Mouse (Mus musculus) neural tube, embryonic 13.5 days (tissue): ENCODE data around the gene Aadac. TPM values are rescaled to one million over a fixed set of nuclear protein-coding genes. Genes with fewer than 3 reads are reported as not detected.

ENCODE experiments used
- ATAC-seq: fragments of 200-750 bp; cut with Nextera tagmentation; 2 replicates; pipeline ENCODE4 v1.8.0; 2017; ENCODE audit warnings: low read depth, mild to moderate bottlenecking, moderate TSS enrichment, moderate library complexity
- H3K27ac ChIP-seq: fragments of 300-500 bp; sonication (generic); replicated peaks from 2 replicates; pipeline ENCODE4 v1.5.1; 2015; ENCODE audit warnings: moderate library complexity, mild to moderate bottlenecking, inconsistent platforms
- H3K27me3 ChIP-seq: fragments of 300-500 bp; sonication (generic); 2 replicates; pipeline ENCODE4 v1.6.1; 2015; ENCODE audit warnings: mild to moderate bottlenecking, inconsistent platforms
- H3K36me3 ChIP-seq: fragments of 300-500 bp; sonication (generic); 2 replicates; pipeline ENCODE4 v1.6.1; 2015; ENCODE audit warnings: mild to moderate bottlenecking, inconsistent platforms
- H3K4me1 ChIP-seq: fragments of 300-500 bp; sonication (generic); replicated peaks from 2 replicates; pipeline ENCODE4 v1.6.1; 2015; ENCODE audit warnings: inconsistent platforms
- H3K4me2 ChIP-seq: fragments of 300-500 bp; sonication (generic); 2 replicates; pipeline ENCODE4 v1.6.1; 2015; ENCODE audit warnings: inconsistent platforms, mild to moderate bottlenecking, moderate library complexity
- H3K4me3 ChIP-seq: fragments of 300-500 bp; sonication (generic); 2 replicates; pipeline ENCODE4 v1.5.1; 2015; ENCODE audit warnings: mild to moderate bottlenecking, inconsistent platforms
- H3K9ac ChIP-seq: fragments of 300-500 bp; sonication (generic); 2 replicates; pipeline ENCODE4 v1.6.1; 2015; ENCODE audit warnings: moderate library complexity, mild to moderate bottlenecking, inconsistent platforms
- H3K9me3 ChIP-seq: fragments of 300-500 bp; sonication (generic); 2 replicates; pipeline ENCODE4 v1.6.1; 2016; ENCODE audit warnings: inconsistent platforms
- WGBS: fragments of 180-500 bp; shearing (Covaris S2); methylation state at CpG from one replicate; pipeline ENCODE4 v1.1.7; 2015; 5-methylcytosine and 5-hydroxymethylcytosine counted together
- polyA plus RNA-seq: library from polyadenylated mRNA; unstranded; fragments of >200 nt; fragmentation: Nextera tagmentation; extraction: Ambion mirVana; gene quantifications from 2 replicates; pipeline ENCODE4 v1.2.1, GENCODE M21; 2015

The Aadac gene
- polyA plus RNA-seq, result not detected in 2 replicates

- no peak within 1 kb of the TSS for H3K27ac ChIP-seq
- H3K4me2 ChIP-seq, result no peak within 1 kb of the TSS
- H3K4me1 ChIP-seq, result no peaks in the 10 kb centered on the region
- no peak for ATAC-seq
- H3K36me3 ChIP-seq, result no peaks in the 10 kb centered on the region
- 86% methylated on average over 1 of the region's 1 CpGs for WGBS
- H3K9me3 ChIP-seq, result no peaks in the 10 kb centered on the region
- H3K4me3 ChIP-seq, result no peak within 1 kb of the TSS
- no peaks in the 10 kb centered on the region for H3K27me3 ChIP-seq
- no peak within 1 kb of the TSS for H3K9ac ChIP-seq
These were observed at the start of gene Aadac for GRCm38 (mm10) chr3:60025417-60025816. Gene Aadac, plus strand, starts transcription at chr3:60025717.

DNA sequence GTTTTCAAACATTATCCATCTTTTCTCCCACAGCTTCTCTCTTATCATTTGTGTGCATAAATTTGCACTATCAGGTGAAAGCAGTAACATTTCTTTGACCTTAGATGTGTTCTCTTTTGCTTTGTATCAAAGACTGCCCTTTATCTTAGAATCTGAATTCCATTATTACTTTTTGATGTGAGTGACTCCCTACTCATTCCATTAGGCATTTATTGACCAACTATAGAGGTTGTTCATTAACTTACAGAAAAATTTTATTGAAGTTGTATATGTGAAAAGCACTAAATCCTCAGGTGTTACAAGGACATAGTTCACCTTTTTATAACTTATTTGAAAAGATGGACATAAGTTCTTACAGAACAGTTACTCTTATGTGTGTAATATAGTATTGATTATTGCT is 21.9 kb upstream of the Aadac start:
- H3K9me3 ChIP-seq, result no peaks in the 10 kb centered on the region
- no peaks in the 10 kb centered on the region for H3K36me3 ChIP-seq
- H3K4me2 ChIP-seq, result no peak overlapping the region
- H3K27ac ChIP-seq, result no peak overlapping the region
- no peaks in the 10 kb centered on the region for H3K4me1 ChIP-seq
- no peaks in the 10 kb centered on the region for H3K27me3 ChIP-seq
- no peak overlapping the region for H3K4me3 ChIP-seq
- no peak for ATAC-seq
- no peak overlapping the region for H3K9ac ChIP-seq

DNA sequence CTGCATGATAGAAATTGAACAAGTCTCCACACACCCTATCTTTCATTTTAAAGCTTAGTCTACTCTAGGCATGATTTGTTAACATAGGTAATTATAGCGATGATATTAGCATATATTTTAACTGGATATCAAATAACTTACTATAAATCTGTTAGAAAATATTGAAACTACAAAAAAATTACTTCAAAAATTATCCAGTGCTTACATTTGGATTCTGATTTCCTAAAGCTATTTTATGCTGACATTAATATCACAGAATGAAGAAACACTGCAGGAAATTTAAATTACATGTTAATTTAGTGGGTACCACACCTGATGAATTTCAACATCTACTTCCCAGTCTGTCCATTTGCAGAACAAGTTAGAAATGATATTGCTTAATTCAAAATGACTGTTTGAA is 19.1 kb upstream of the Aadac start, which contains the start of gene Aadacl2:
Aadacl2 (plus strand) TSS at position 301 of the 400 bp plus-strand sequence.
- no peak for ATAC-seq
- H3K9me3 ChIP-seq, result no peaks in the 10 kb centered on the region
- H3K27me3 ChIP-seq, result no peaks in the 10 kb centered on the region
- H3K9ac ChIP-seq, result no peak within 1 kb of the TSS
- H3K36me3 ChIP-seq, result no peaks in the 10 kb centered on the region
- no peak within 1 kb of the TSS for H3K4me3 ChIP-seq
- 86% methylated on average over 1 of the region's 1 CpGs for WGBS
- no peaks in the 10 kb centered on the region for H3K4me1 ChIP-seq
- no peak within 1 kb of the TSS for H3K27ac ChIP-seq
- no peak within 1 kb of the TSS for H3K4me2 ChIP-seq

DNA sequence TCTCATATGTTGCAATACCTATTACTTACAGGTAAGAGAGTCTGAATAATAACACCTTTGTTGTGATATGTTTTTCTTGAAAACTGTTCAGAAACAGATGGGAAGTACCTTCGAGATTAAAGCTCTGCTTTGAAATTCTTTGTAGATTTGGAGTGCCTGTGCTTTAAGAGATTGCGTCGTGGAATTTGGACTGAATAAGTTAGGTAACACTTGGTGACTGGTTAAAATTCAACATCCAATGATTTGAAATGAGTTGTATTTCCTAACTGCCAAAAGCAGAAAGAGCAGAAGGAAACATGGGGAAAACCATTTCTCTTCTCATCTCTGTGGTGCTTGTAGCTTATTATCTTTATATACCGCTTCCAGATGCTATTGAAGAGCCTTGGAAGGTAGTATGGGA is 6.0 kb downstream of the Aadac start:
- no peak for ATAC-seq
- Histone ChIP-seq H3K4me3 (no peak overlapping the region), H3K27ac (no peak overlapping the region), H3K4me2 (no peak overlapping the region), H3K36me3 (no peaks in the 10 kb centered on the region), H3K9ac (no peak overlapping the region), H3K4me1 (no peaks in the 10 kb centered on the region), H3K27me3 (no peaks in the 10 kb centered on the region), H3K9me3 (no peaks in the 10 kb centered on the region)
- 90% methylated on average over 4 of the region's 4 CpGs for WGBS

DNA sequence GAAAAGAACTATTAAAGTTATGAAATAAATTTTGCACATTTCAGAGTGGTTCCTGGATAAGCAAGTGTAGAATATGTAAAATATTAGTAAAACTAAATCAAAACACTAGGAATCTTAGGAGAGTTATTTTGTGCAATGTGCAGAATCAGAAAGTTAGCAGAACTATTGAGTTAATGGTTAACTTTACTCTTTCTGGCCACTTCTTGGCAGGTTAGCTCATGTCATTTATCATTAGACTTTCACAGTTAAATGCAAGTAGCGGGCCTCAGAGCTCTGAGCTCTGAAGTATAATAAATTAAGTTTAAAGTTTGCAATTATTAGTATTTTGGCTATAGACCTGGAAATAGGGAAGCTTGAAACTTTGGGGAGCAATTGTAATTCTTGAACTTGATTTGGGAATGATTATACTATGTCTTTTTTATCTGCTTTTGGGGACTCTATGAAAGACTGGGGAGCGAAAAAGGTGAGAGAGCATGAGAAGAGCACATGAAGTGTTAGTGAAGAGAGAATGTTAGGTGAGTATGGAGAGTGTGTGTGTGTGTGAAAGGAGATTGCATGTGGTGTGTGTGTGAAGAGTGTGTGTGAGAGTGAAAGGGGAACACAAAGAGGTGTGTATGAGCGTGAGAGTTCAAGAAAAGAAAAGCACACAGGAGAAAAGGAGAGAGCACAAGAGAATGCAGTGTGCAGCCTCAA is 20.9 kb downstream of the Aadac start:
- H3K9me3 ChIP-seq, result no peaks in the 10 kb centered on the region
- no peaks in the 10 kb centered on the region for H3K27me3 ChIP-seq
- no peak overlapping the region for H3K4me2 ChIP-seq
- no peak for ATAC-seq
- H3K4me3 ChIP-seq, result no peak overlapping the region
- WGBS, result 69% methylated on average over 3 of the region's 3 CpGs
- no peaks in the 10 kb centered on the region for H3K4me1 ChIP-seq
- no peaks in the 10 kb centered on the region for H3K36me3 ChIP-seq
- H3K9ac ChIP-seq, result no peak overlapping the region
- H3K27ac ChIP-seq, result no peak overlapping the region

DNA sequence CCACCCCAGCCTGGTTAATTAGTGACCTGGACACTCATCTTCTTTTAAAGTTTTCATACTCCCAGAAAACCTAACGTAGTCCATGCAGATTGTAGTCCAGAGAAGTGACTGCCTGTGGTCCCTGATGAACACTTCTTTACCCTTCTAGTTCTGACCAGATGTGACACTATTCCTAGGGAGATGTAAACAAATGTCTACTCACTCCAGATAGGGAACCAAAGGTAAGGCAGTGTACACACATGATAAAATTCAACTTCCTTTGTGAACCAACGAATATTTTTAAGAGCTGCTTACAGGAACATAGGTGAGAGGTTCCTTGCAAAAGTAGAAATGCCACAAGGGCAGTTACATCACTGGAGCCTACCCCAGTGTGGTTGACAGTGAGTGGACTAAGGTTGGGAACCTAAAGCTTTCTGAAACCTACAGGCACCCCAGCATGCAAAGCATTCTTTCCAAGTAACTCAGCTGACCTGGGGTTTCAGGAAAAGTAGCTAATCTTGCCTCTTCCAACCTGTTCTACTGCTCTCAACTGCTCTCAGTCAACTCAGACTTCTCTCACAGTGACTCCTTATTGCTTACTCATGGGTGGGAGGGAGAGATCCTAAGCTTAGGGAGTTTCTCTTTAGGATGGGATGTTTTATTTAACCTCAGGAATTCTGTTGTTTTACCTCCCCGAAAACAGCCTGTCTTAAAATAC is 27.9 kb downstream of the Aadac start:
- ATAC-seq, result no peak
- H3K4me1 ChIP-seq, result no peaks in the 10 kb centered on the region
- no peak overlapping the region for H3K9ac ChIP-seq
- H3K4me3 ChIP-seq, result no peak overlapping the region
- no peak overlapping the region for H3K27ac ChIP-seq
- H3K9me3 ChIP-seq, result no peaks in the 10 kb centered on the region
- WGBS, result 82% methylated on average over 3 of the region's 3 CpGs
- no peak overlapping the region for H3K4me2 ChIP-seq
- no peaks in the 10 kb centered on the region for H3K36me3 ChIP-seq
- H3K27me3 ChIP-seq, result no peaks in the 10 kb centered on the region

DNA sequence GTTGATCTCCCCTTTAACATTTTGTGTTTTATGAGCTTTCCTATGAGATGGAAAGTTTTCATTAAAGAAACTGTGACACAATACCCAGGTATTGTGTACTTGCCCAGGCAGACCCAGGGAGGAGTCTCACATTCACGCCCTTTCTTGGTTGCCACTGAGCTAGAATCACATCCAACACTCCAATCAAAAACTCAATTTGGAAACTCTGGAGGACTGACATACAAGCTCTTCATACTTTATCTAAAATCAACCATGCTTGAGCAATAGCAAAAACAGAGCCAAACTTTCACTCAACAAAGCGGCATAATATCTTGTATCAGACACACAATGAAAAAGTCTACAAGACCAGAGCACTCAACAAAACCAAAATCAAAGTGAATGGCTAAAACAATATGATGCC is 28.4 kb downstream of the Aadac start:
- no peaks in the 10 kb centered on the region for H3K36me3 ChIP-seq
- H3K4me1 ChIP-seq, result no peaks in the 10 kb centered on the region
- no peak overlapping the region for H3K4me3 ChIP-seq
- H3K4me2 ChIP-seq, result no peak overlapping the region
- H3K9me3 ChIP-seq, result no peaks in the 10 kb centered on the region
- H3K9ac ChIP-seq, result no peak overlapping the region
- no peaks in the 10 kb centered on the region for H3K27me3 ChIP-seq
- 88% methylated on average over 2 of the region's 2 CpGs for WGBS
- ATAC-seq, result no peak
- no peak overlapping the region for H3K27ac ChIP-seq

- no peaks in the 10 kb centered on the region for H3K4me1 ChIP-seq
- H3K9ac ChIP-seq, result no peak overlapping the region
- H3K4me3 ChIP-seq, result no peak overlapping the region
- ATAC-seq, result no peak
- 32% methylated on average over 3 of the region's 3 CpGs for WGBS
- no peaks in the 10 kb centered on the region for H3K36me3 ChIP-seq
- no peaks in the 10 kb centered on the region for H3K9me3 ChIP-seq
- H3K4me2 ChIP-seq, result no peak overlapping the region
- H3K27ac ChIP-seq, result no peak overlapping the region
- no peaks in the 10 kb centered on the region for H3K27me3 ChIP-seq
These were observed 30.9 kb downstream of the Aadac start for GRCm38 (mm10) chr3:60056451-60056850.

DNA sequence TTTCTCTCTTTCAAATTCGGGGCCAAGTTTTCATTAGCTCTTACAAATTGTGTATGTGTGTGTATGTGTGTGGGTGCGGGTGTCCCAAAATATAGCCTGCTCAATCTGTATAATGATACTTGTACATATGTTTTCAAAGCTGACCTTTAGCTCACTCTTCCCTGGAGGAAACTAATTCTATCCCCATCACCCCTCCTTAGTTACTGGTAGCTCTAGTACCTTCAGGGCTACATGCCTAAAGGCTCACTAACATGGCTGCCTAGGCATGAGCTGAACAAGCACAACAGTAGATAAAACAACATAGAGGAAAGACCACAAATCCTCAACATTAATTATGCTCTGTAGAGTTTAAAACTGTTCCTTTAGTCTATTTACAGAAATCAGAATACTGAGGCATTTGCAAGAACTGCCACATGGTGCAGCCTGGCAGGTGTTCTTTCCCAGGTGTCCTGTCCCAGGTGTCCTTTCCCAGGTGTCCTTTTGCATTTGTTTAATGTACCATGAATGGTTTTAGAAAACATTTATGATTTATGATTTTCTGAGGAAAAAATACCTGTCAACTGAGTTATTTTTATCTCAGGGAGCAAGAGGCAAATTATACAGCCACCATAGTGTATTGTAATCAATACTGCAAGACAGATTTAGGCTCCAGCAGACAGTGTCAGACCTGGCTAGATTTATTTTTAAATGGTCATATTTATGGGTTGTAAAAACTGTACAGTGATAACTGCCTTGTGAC is 31.7 kb downstream of the Aadac start:
- H3K4me3 ChIP-seq, result no peak overlapping the region
- WGBS, result 88% methylated on average over 2 of the region's 2 CpGs
- no peak for ATAC-seq

GRCm38 (mm10) chr3:60057809-60058082 is 32.2 kb downstream of the Aadac start:
- Histone ChIP-seq H3K4me1 (no peaks in the 10 kb centered on the region), H3K36me3 (no peaks in the 10 kb centered on the region), H3K9me3 (no peaks in the 10 kb centered on the region), H3K27me3 (no peaks in the 10 kb centered on the region), H3K9ac (no peak overlapping the region), H3K4me2 (no peak overlapping the region), H3K4me3 (no peak overlapping the region), H3K27ac (no peak overlapping the region)
- ATAC-seq, result no peak
- 70% methylated on average over 1 of the region's 1 CpGs for WGBS

More for the DNA sequence above, 31.7 kb downstream of the Aadac start:
- no peaks in the 10 kb centered on the region for H3K36me3 ChIP-seq
- H3K4me1 ChIP-seq, result no peaks in the 10 kb centered on the region
- H3K9me3 ChIP-seq, result no peaks in the 10 kb centered on the region
- H3K27ac ChIP-seq, result no peak overlapping the region
- no peak overlapping the region for H3K4me2 ChIP-seq
- no peaks in the 10 kb centered on the region for H3K27me3 ChIP-seq
- no peak overlapping the region for H3K9ac ChIP-seq

GRCm38 (mm10) chr3:60078883-60079415 is 53.4 kb downstream of the Aadac start:
- H3K36me3 ChIP-seq, result no peaks in the 10 kb centered on the region
- WGBS, result 76% methylated on average over 1 of the region's 1 CpGs
- ATAC-seq, result no peak

GRCm38 (mm10) chr3:60080572-60080971 is 55.1 kb downstream of the Aadac start:
- no peak overlapping the region for H3K9ac ChIP-seq
- no peak for ATAC-seq
- no peak overlapping the region for H3K4me2 ChIP-seq
- no peak overlapping the region for H3K4me3 ChIP-seq
- no peak overlapping the region for H3K27ac ChIP-seq
- no peaks in the 10 kb centered on the region for H3K9me3 ChIP-seq
- no peaks in the 10 kb centered on the region for H3K27me3 ChIP-seq
- WGBS, result 63% methylated on average over 4 of the region's 4 CpGs
- no peaks in the 10 kb centered on the region for H3K36me3 ChIP-seq
- H3K4me1 ChIP-seq, result peaks cover 5% of the 10 kb centered on the region

More at GRCm38 (mm10) chr3:60078883-60079415, 53.4 kb downstream of the Aadac start:
- H3K4me1 ChIP-seq, result peaks cover 5% of the 10 kb centered on the region
- no peaks in the 10 kb centered on the region for H3K9me3 ChIP-seq
- H3K9ac ChIP-seq, result no peak overlapping the region
- H3K4me2 ChIP-seq, result no peak overlapping the region
- no peaks in the 10 kb centered on the region for H3K27me3 ChIP-seq
- H3K27ac ChIP-seq, result no peak overlapping the region
- H3K4me3 ChIP-seq, result no peak overlapping the region
